Mouse (Mus musculus) lung, postnatal 0 days (tissue): ENCODE data around the gene Mef2c. TPM values are rescaled to one million over a fixed set of nuclear protein-coding genes. Genes with fewer than 3 reads are reported as not detected.

Experiments used
- ATAC-seq: fragments of 200-750 bp; cut with Nextera tagmentation; 2 replicates; pipeline ENCODE4 v1.8.0; 2017; ENCODE audit warnings: moderate library complexity
- DNase-seq: peaks from one replicate; pipeline ENCODE4 v3.0.0-alpha.2; 2016; ENCODE audit warnings: low spot score
- H3K27ac ChIP-seq: fragments of 300-500 bp; sonication (generic); 2 replicates; pipeline ENCODE4 v1.5.1; 2014; ENCODE audit warnings: antibody characterized with exemption, mild to moderate bottlenecking, low read length, mixed read lengths
- H3K27me3 ChIP-seq: fragments of 300-500 bp; sonication (generic); replicated peaks from 2 replicates; pipeline ENCODE4 v1.6.1; 2014; ENCODE audit warnings: low read length, mixed read lengths; ENCODE audit not compliant: insufficient read depth
- H3K36me3 ChIP-seq: fragments of 300-500 bp; sonication (generic); 2 replicates; pipeline ENCODE4 v1.6.1; 2014; ENCODE audit warnings: low read length, mixed read lengths; ENCODE audit not compliant: insufficient read depth
- H3K4me1 ChIP-seq: fragments of 300-500 bp; sonication (generic); 2 replicates; pipeline ENCODE4 v1.6.1; 2014; ENCODE audit warnings: antibody characterized with exemption, low read depth, low read length, mixed read lengths; ENCODE audit not compliant: insufficient read depth
- H3K4me2 ChIP-seq: fragments of 300-500 bp; sonication (generic); replicated peaks from 2 replicates; pipeline ENCODE4 v1.6.1; 2014; ENCODE audit warnings: low read depth, mild to moderate bottlenecking, low read length, moderate library complexity, mixed read lengths
- H3K4me3 ChIP-seq: fragments of 300-500 bp; sonication (generic); 2 replicates; pipeline ENCODE4 v1.5.1; 2014; ENCODE audit warnings: low read depth, low read length
- H3K9ac ChIP-seq: fragments of 300-500 bp; sonication (generic); replicated peaks from 2 replicates; pipeline ENCODE4 v1.6.1; 2014; ENCODE audit warnings: low read depth, mild to moderate bottlenecking
- H3K9me3 ChIP-seq: fragments of 300-500 bp; sonication (generic); 2 replicates; pipeline ENCODE4 v1.6.1; 2016; ENCODE audit warnings: low read length, mixed read lengths
- CTCF ChIP-seq: IDR thresholded peaks from 2 replicates; pipeline ENCODE4 v1.5.1; 2016; ENCODE audit warnings: antibody characterized with exemption, mild to moderate bottlenecking
- EP300 ChIP-seq: IDR thresholded peaks from 2 replicates; pipeline ENCODE4 v1.6.1; 2016; ENCODE audit warnings: antibody characterized with exemption, mild to moderate bottlenecking, control low read depth
- WGBS: fragments of 180-500 bp; shearing (Covaris S2); extraction: QIAGEN DNeasy Blood & Tissue Kit; methylation state at CpG from one replicate; pipeline ENCODE4 v1.1.7; 2014; 5-methylcytosine and 5-hydroxymethylcytosine counted together
- polyA plus RNA-seq: library from polyadenylated mRNA; unstranded; fragments of >200 nt; fragmentation: Nextera tagmentation; extraction: Ambion mirVana; gene quantifications from 2 replicates; pipeline ENCODE4 v1.2.1, GENCODE M21; 2015

Mef2c gene
- polyA plus RNA-seq, 1 experiment from 2014 or later = 35.3 TPM

- no peak for TF ChIP-seq EP300
- TF ChIP-seq CTCF = no peak
- H3K27me3 ChIP-seq = 0 out of 2 replicates have a peak, but pooled peaks cover 3% of the 10 kb centered on the region
- H3K4me2 ChIP-seq = no peak overlapping the region
- WGBS = 54% methylated on average over 4 of the region's 4 CpGs
- H3K9me3 ChIP-seq = no peaks in the 10 kb centered on the region
- ATAC-seq (no peak), DNase-seq (no peak)
- H3K9ac ChIP-seq = no peak overlapping the region
- H3K4me1 ChIP-seq = no peaks in the 10 kb centered on the region
- H3K36me3 ChIP-seq = no peaks in the 10 kb centered on the region
- H3K27ac ChIP-seq = no peak overlapping the region
- H3K4me3 ChIP-seq = no peak overlapping the region
Observed at GRCm38 (mm10) chr13:83520807-83521206, 17.0 kb downstream of the Mef2c start.

- H3K4me1 ChIP-seq = no peaks in the 10 kb centered on the region
- WGBS = 2% methylated on average over 35 of the region's 35 CpGs
- peak; percentile 60 for DNase-seq
Observed at GRCm38 (mm10) chr13:83523232-83523969, 19.6 kb downstream of the Mef2c start.

GRCm38 (mm10) chr13:83524159-83524901 lies 20.5 kb downstream of the Mef2c start:
- H3K9ac ChIP-seq = peak overlapping the region; percentile 41
- H3K27me3 ChIP-seq = 0 out of 2 replicates have a peak, but pooled peaks cover 3% of the 10 kb centered on the region
- peak overlapping the region; percentile 69 for H3K4me2 ChIP-seq
- DNase-seq (peak; percentile 87), ATAC-seq (peak; percentile 83)
- no peaks in the 10 kb centered on the region for H3K36me3 ChIP-seq
- under 1% methylated on average over 43 of the region's 43 CpGs for WGBS
- TF ChIP-seq CTCF = no peak
- no peak for TF ChIP-seq EP300
- peak overlapping the region; percentile 90 for H3K27ac ChIP-seq
- no peaks in the 10 kb centered on the region for H3K4me1 ChIP-seq
- H3K9me3 ChIP-seq = no peaks in the 10 kb centered on the region
- peak overlapping the region; percentile 62 for H3K4me3 ChIP-seq

More at GRCm38 (mm10) chr13:83523232-83523969, 19.6 kb downstream of the Mef2c start:
- Histone ChIP-seq H3K4me2 (peak overlapping the region; percentile 69), H3K4me3 (peak overlapping the region; percentile 62), H3K9me3 (no peaks in the 10 kb centered on the region), H3K27me3 (0 out of 2 replicates have a peak, but pooled peaks cover 3% of the 10 kb centered on the region), H3K9ac (peak overlapping the region; percentile 41), H3K36me3 (no peaks in the 10 kb centered on the region), H3K27ac (peak overlapping the region; percentile 90; the same call in 1 of the 2 replicates)
- TF ChIP-seq EP300 = 0 out of 2 replicates have a peak, but pooled peaks have one; percentile 14
- no peak for TF ChIP-seq CTCF
- ATAC-seq = peak; percentile 78

- peak overlapping the region; percentile 90 for H3K27ac ChIP-seq
Observed at GRCm38 (mm10) chr13:83524902-83525715, 21.3 kb downstream of the Mef2c start.

GRCm38 (mm10) chr13:83525716-83526005 lies 21.8 kb downstream of the Mef2c start:
- peak overlapping the region; percentile 62 for H3K4me3 ChIP-seq
- 0 out of 2 replicates have a peak, but pooled peaks cover 3% of the 10 kb centered on the region for H3K27me3 ChIP-seq
- peak overlapping the region; percentile 43; the same call in 1 of the 2 replicates for H3K27ac ChIP-seq
- no peaks in the 10 kb centered on the region for H3K4me1 ChIP-seq
- H3K9ac ChIP-seq = no peak overlapping the region
- no peaks in the 10 kb centered on the region for H3K36me3 ChIP-seq
- WGBS = 16% methylated on average over 2 of the region's 2 CpGs
- no peaks in the 10 kb centered on the region for H3K9me3 ChIP-seq
- ATAC-seq (no peak), DNase-seq (peak; percentile 24)
- TF ChIP-seq CTCF (no peak), EP300 (no peak)
- H3K4me2 ChIP-seq = peak overlapping the region; percentile 69

More at GRCm38 (mm10) chr13:83524902-83525715, 21.3 kb downstream of the Mef2c start:
- 6% methylated on average over 7 of the region's 7 CpGs for WGBS
- ATAC-seq (no peak), DNase-seq (peak; percentile 16)
- Histone ChIP-seq H3K36me3 (no peaks in the 10 kb centered on the region), H3K4me1 (no peaks in the 10 kb centered on the region), H3K9ac (0 out of 2 replicates have a peak overlapping the region, but pooled peaks have one; percentile 16), H3K9me3 (no peaks in the 10 kb centered on the region), H3K4me2 (peak overlapping the region; percentile 69), H3K4me3 (peak overlapping the region; percentile 62), H3K27me3 (0 out of 2 replicates have a peak, but pooled peaks cover 3% of the 10 kb centered on the region)
- TF ChIP-seq CTCF (no peak), EP300 (no peak)
